Mouse (Mus musculus) embryonic facial prominence, embryonic 15.5 days (tissue): ENCODE results near the gene Enkur. TPM values are rescaled to one million over a fixed set of nuclear protein-coding genes. Genes with fewer than 3 reads are reported as not detected.

Experiments
- polyA plus RNA-seq: library from polyadenylated mRNA; unstranded; fragments of >200 nt; fragmentation: Nextera tagmentation; extraction: Ambion mirVana; gene quantifications from 2 replicates; pipeline ENCODE4 v1.2.1, GENCODE M21; 2015

Enkur gene
- polyA plus RNA-seq, 1 experiment from 2014 or later: 10.9 TPM

Other genes starting within 250 kb of the Enkur start
- gene Arhgap21, start 236.5 kb downstream of the Enkur start, polyA plus RNA-seq: 10.4 and 10.5 TPM in 2 replicates
- gene Thnsl1, start 359 bp upstream of the Enkur start, polyA plus RNA-seq: 6.5 and 7.7 TPM in 2 replicates
- 0.09 and 0.16 TPM in 2 replicates for gene Gpr158, start 162.2 kb upstream of the Enkur start, polyA plus RNA-seq